In genomic region chr8:109868680-109869361, GRCm38 (mm10) we compare ENCODE assay signal across 8 mouse cellular contexts. TPM values are rescaled to one million over a fixed set of nuclear protein-coding genes. Genes with fewer than 3 reads are reported as not detected.
DNase-seq lines count a peak whose midpoint lies in the region; ATAC-seq lines count a peak whose summit lies in the region.

No protein-coding gene starts in this region.

- H3K36me3 ChIP-seq in forebrain, embryonic 13.5 days (ENCODE audit: poor library complexity, severe bottlenecking) = peaks cover 9% of the 10 kb centered on the region; the same call in 1 of the 2 replicates
- no peaks in the 10 kb centered on the region for H3K36me3 ChIP-seq in limb, embryonic 11.5 days (ENCODE audit: control insufficient read depth, insufficient read depth, low read length)
- no peaks in the 10 kb centered on the region for H3K36me3 ChIP-seq in midbrain, embryonic 11.5 days (ENCODE audit: control insufficient read depth, insufficient read depth, low read length)

- peak overlapping the region; percentile 86 for H3K4me2 ChIP-seq in forebrain, embryonic 13.5 days
- H3K4me2 ChIP-seq in limb, embryonic 11.5 days (ENCODE audit: low read depth, severe bottlenecking) = peak overlapping the region; percentile 69
- peak overlapping the region; percentile 87 for H3K4me2 ChIP-seq in midbrain, embryonic 11.5 days

- H3K27me3 ChIP-seq in forebrain, embryonic 13.5 days = no peaks in the 10 kb centered on the region
- no peaks in the 10 kb centered on the region for H3K27me3 ChIP-seq in limb, embryonic 11.5 days (ENCODE audit: control insufficient read depth, insufficient read depth, low read length)
- no peaks in the 10 kb centered on the region for H3K27me3 ChIP-seq in midbrain, embryonic 11.5 days (ENCODE audit: control insufficient read depth, insufficient read depth, low read length)

- peak overlapping the region; percentile 97 for H3K4me3 ChIP-seq in forebrain, embryonic 13.5 days
- H3K4me3 ChIP-seq in limb, embryonic 11.5 days (ENCODE audit: low read depth, low read length) = peak overlapping the region; percentile 83
- H3K4me3 ChIP-seq in midbrain, embryonic 11.5 days (ENCODE audit: low read depth, low read length) = peak overlapping the region; percentile 97

- DNase-seq in kidney, adult 18-20 months = peak; percentile 69
- DNase-seq in kidney, postnatal 14 days = no peak
- peak; percentile 76 for DNase-seq in cerebellum, adult 11-12 months
- peak; percentile 72 for DNase-seq in limb, embryonic 11.5 days (ENCODE audit: low spot score)
- peak; percentile 95 for DNase-seq in midbrain, embryonic 11.5 days (ENCODE audit: low spot score, missing footprints)
- peak; percentile 32 to 34 for DNase-seq in spleen, postnatal 36 days (ENCODE audit: low spot score in 2 of 2)

- H3K4me1 ChIP-seq in forebrain, embryonic 13.5 days = peaks cover 14% of the 10 kb centered on the region; the same call in 1 of the 2 replicates
- 0 out of 2 replicates have a peak, but pooled peaks cover 3% of the 10 kb centered on the region for H3K4me1 ChIP-seq in limb, embryonic 11.5 days (ENCODE audit: control insufficient read depth, insufficient read depth, low read length)
- H3K4me1 ChIP-seq in midbrain, embryonic 11.5 days (ENCODE audit: control insufficient read depth, insufficient read depth, low read length) = peaks cover 6% of the 10 kb centered on the region; the same call in 1 of the 2 replicates

- H3K27ac ChIP-seq in forebrain, embryonic 13.5 days = peak overlapping the region; percentile 88
- peak overlapping the region; percentile 85 for H3K27ac ChIP-seq in limb, embryonic 11.5 days (replicated peaks; ENCODE audit: low read depth, low read length)
- H3K27ac ChIP-seq in midbrain, embryonic 11.5 days (ENCODE audit: low read depth, low read length) = peak overlapping the region; percentile 81

- H3K9me3 ChIP-seq in forebrain, embryonic 13.5 days (replicated peaks) = no peaks in the 10 kb centered on the region
- no peaks in the 10 kb centered on the region for H3K9me3 ChIP-seq in limb, embryonic 11.5 days (ENCODE audit: control insufficient read depth, low read length)
- H3K9me3 ChIP-seq in midbrain, embryonic 11.5 days (ENCODE audit: control insufficient read depth, low read length) = no peaks in the 10 kb centered on the region

- peak; percentile 88 for ATAC-seq in forebrain, embryonic 13.5 days
- peak; percentile 27 for ATAC-seq in inflammation-experienced regulatory T-cells, adult 6 months
- peak; percentile 85 for ATAC-seq in limb, embryonic 11.5 days (ENCODE audit: insufficient number of reproducible peaks, low FRiP score, low TSS enrichment, low read depth)
- peak; percentile 89 for ATAC-seq in midbrain, embryonic 11.5 days (ENCODE audit: low FRiP score)

- peak overlapping the region; percentile 96 for H3K9ac ChIP-seq in forebrain, embryonic 13.5 days
- peak overlapping the region; percentile 96 for H3K9ac ChIP-seq in limb, embryonic 11.5 days (ENCODE audit: low read length)
- peak overlapping the region; percentile 98 for H3K9ac ChIP-seq in midbrain, embryonic 11.5 days (ENCODE audit: low read length)

- WGBS in forebrain, embryonic 13.5 days = under 1% methylated on average over 63 of the region's 78 CpGs
- under 1% methylated on average over 62 of the region's 78 CpGs for WGBS in limb, embryonic 11.5 days
- WGBS in midbrain, embryonic 11.5 days = under 1% methylated on average over 62 of the region's 78 CpGs

RNA-seq across cellular contexts. Expression of gene Phlpp2, which starts 0.5 kb away (rescaled TPM):
- 3.1 and 3.4 TPM in 2 replicates for polyA plus RNA-seq in forebrain, embryonic 13.5 days (2015; fragmentation: Nextera tagmentation; extraction: Ambion mirVana)
- polyA plus RNA-seq in inflammation-experienced regulatory T-cells, adult 6 months (2017; shearing (Covaris generic)) = 1 to 10 TPM in 2 of 3 experiments, under 1 TPM in 1; 0.66 to 1.7 (median 1.1) TPM
- 3.6 and 4.6 TPM in 2 replicates for polyA plus RNA-seq in limb, embryonic 11.5 days (2014; fragmentation: Nextera tagmentation; extraction: Ambion mirVana)
- 2.7 and 3.2 TPM in 2 replicates for polyA plus RNA-seq in midbrain, embryonic 11.5 days (2014; fragmentation: Nextera tagmentation; extraction: Ambion mirVana)

Comparison
In these comparisons a context has a peak if more than half of its experiments do, and no peak if none do; other contexts are left out.
1. ATAC-seq: peak in every context shown above with its lines; median percentile 89 in midbrain, embryonic 11.5 days; 88 in forebrain, embryonic 13.5 days; 85 in limb, embryonic 11.5 days; 27 in inflammation-experienced regulatory T-cells, adult 6 months.